Mouse (Mus musculus) stomach, embryonic 15.5 days (tissue): ENCODE measurements around the gene Mtfr2. TPM values are rescaled to one million over a fixed set of nuclear protein-coding genes. Genes with fewer than 3 reads are reported as not detected.

ENCODE experiments used
- ATAC-seq: fragments of 200-750 bp; cut with Nextera tagmentation; 2 replicates; pipeline ENCODE4 v1.8.0; 2017; ENCODE audit warnings: low read depth, moderate number of reproducible peaks, moderate TSS enrichment; ENCODE audit not compliant: insufficient read depth, low FRiP score
- H3K27ac ChIP-seq: fragments of 300-500 bp; sonication (generic); 2 replicates; pipeline ENCODE4 v1.5.1; 2015; ENCODE audit warnings: mild to moderate bottlenecking, inconsistent platforms
- H3K27me3 ChIP-seq: fragments of 300-500 bp; sonication (generic); replicated peaks from 2 replicates; pipeline ENCODE4 v1.6.1; 2015; ENCODE audit warnings: inconsistent platforms
- H3K36me3 ChIP-seq: fragments of 300-500 bp; sonication (generic); 2 replicates; pipeline ENCODE4 v1.6.1; 2015; ENCODE audit warnings: inconsistent platforms
- H3K4me1 ChIP-seq: fragments of 300-500 bp; sonication (generic); 2 replicates; pipeline ENCODE4 v1.6.1; 2015; ENCODE audit warnings: inconsistent platforms
- H3K4me2 ChIP-seq: fragments of 300-500 bp; sonication (generic); 2 replicates; pipeline ENCODE4 v1.6.1; 2015; ENCODE audit warnings: mild to moderate bottlenecking, inconsistent platforms
- H3K4me3 ChIP-seq: fragments of 300-500 bp; sonication (generic); replicated peaks from 2 replicates; pipeline ENCODE4 v1.5.1; 2015; ENCODE audit warnings: inconsistent platforms
- H3K9ac ChIP-seq: fragments of 300-500 bp; sonication (generic); 2 replicates; pipeline ENCODE4 v1.6.1; 2015; ENCODE audit warnings: inconsistent platforms
- H3K9me3 ChIP-seq: fragments of 300-500 bp; sonication (generic); 2 replicates; pipeline ENCODE4 v1.6.1; 2016; ENCODE audit warnings: inconsistent platforms
- WGBS: fragments of 180-500 bp; shearing (Covaris S2); methylation state at CpG from one replicate; pipeline ENCODE4 v1.1.7; 2015; 5-methylcytosine and 5-hydroxymethylcytosine counted together
- polyA plus RNA-seq: library from polyadenylated mRNA; unstranded; fragments of >200 nt; fragmentation: Nextera tagmentation; extraction: Ambion mirVana; gene quantifications from 2 replicates; pipeline ENCODE4 v1.2.1, GENCODE M21; 2015

The Mtfr2 gene
- polyA plus RNA-seq, 1 experiment from 2014 or later: 1.6 TPM

GRCm38 (mm10) chr10:20326226-20326625 is 21.3 kb upstream of the Mtfr2 start:
- no peak overlapping the region for H3K4me3 ChIP-seq
- ATAC-seq: no peak
- no peak overlapping the region for H3K9ac ChIP-seq
- H3K4me2 ChIP-seq: no peak overlapping the region
- no peaks in the 10 kb centered on the region for H3K4me1 ChIP-seq
- peaks cover 27% of the 10 kb centered on the region for H3K36me3 ChIP-seq
- H3K27me3 ChIP-seq: no peaks in the 10 kb centered on the region
- H3K9me3 ChIP-seq: no peaks in the 10 kb centered on the region
- H3K27ac ChIP-seq: no peak overlapping the region

DNA sequence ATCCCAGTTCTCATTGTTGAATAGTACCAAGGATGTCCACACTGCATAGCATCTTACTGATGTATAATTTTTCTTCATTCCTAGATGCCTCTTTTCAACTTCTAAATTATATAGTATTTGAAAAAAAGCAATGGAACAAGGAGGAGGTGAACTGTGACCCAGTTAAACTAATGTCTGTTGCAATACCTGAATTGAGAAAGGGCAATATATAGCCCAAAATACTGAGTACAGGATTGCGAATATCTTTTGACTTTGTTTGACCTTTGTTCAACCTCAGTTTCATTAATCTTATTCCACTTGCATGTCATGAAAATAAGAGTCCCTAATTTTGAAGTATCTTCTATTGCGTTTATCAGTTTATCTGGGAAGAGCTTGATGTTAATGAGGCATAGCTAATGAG is 16.3 kb upstream of the Mtfr2 start:
- ATAC-seq: no peak
- no peak overlapping the region for H3K27ac ChIP-seq
- H3K4me1 ChIP-seq: no peaks in the 10 kb centered on the region
- 78% methylated on average over 2 of the region's 2 CpGs for WGBS
- H3K36me3 ChIP-seq: peaks cover 21% of the 10 kb centered on the region; the same call in 1 of the 2 replicates
- H3K4me2 ChIP-seq: no peak overlapping the region
- no peak overlapping the region for H3K4me3 ChIP-seq
- no peak overlapping the region for H3K9ac ChIP-seq
- no peaks in the 10 kb centered on the region for H3K27me3 ChIP-seq
- H3K9me3 ChIP-seq: no peaks in the 10 kb centered on the region

DNA sequence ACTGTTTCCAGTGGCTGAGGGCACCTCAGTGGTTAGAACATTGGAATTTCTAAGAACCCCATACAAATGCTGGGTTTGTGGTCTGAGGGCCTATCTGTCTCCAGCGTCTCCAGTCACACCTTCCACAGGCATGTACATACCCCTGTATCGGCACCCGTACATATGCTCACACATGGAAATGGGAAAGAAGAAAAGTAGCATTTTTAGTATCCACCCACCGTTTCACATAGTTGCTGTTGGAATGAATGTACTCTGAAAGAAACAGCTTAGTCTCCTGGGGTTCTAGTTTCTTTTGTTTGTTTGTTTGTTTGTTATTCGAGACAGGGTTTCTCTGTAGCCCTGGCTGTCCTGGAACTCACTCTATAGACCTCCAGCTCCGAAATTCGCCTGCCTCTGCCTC is 9.7 kb upstream of the Mtfr2 start:
- peaks cover 17% of the 10 kb centered on the region for H3K36me3 ChIP-seq
- ATAC-seq: no peak
- H3K9ac ChIP-seq: no peak overlapping the region
- H3K4me1 ChIP-seq: no peaks in the 10 kb centered on the region
- no peak overlapping the region for H3K4me3 ChIP-seq
- no peak overlapping the region for H3K4me2 ChIP-seq
- H3K27ac ChIP-seq: no peak overlapping the region
- no peaks in the 10 kb centered on the region for H3K27me3 ChIP-seq
- 92% methylated on average over 7 of the region's 7 CpGs for WGBS
- H3K9me3 ChIP-seq: no peaks in the 10 kb centered on the region

- Histone ChIP-seq H3K27ac (no peak overlapping the region), H3K9me3 (no peaks in the 10 kb centered on the region), H3K9ac (no peak overlapping the region), H3K4me2 (no peak overlapping the region), H3K36me3 (peaks cover 19% of the 10 kb centered on the region), H3K4me1 (no peaks in the 10 kb centered on the region), H3K4me3 (no peak overlapping the region), H3K27me3 (no peaks in the 10 kb centered on the region)
- ATAC-seq: no peak
- 64% methylated on average over 1 of the region's 1 CpGs for WGBS
These were observed 1.8 kb upstream of the Mtfr2 start for GRCm38 (mm10) chr10:20345736-20346135.

DNA sequence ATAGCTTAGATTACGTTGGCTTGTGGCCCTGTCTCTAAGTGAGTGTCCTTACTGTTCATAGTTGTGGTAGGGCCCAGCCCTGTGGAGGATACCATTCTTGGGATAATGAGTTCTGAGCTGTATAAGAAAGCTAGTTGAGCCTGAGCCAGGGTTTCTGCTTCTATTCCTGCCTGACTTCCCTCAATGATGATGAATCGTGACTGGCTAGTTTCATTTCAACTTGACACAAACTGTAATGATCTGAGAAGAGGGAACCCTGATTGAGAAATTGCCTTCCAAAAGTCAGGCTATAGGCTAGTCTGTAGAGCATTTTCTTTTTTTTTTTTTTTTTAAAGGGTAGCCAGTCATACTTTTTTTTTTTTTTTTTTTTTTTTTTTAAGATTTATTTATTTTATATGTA is 1.3 kb downstream of the Mtfr2 start:
- no peak overlapping the region for H3K27ac ChIP-seq
- ATAC-seq: no peak
- peaks cover 11% of the 10 kb centered on the region for H3K36me3 ChIP-seq
- peak overlapping the region; percentile 76; the same call in 1 of the 2 replicates for H3K4me3 ChIP-seq
- no peaks in the 10 kb centered on the region for H3K4me1 ChIP-seq
- H3K4me2 ChIP-seq: no peak overlapping the region
- H3K9ac ChIP-seq: no peak overlapping the region
- H3K9me3 ChIP-seq: no peaks in the 10 kb centered on the region
- WGBS: 75% methylated on average over 2 of the region's 2 CpGs
- no peaks in the 10 kb centered on the region for H3K27me3 ChIP-seq

- H3K4me1 ChIP-seq: no peaks in the 10 kb centered on the region
- no peak for ATAC-seq
- no peaks in the 10 kb centered on the region for H3K27me3 ChIP-seq
- 63% methylated on average over 10 of the region's 10 CpGs for WGBS
- no peaks in the 10 kb centered on the region for H3K9me3 ChIP-seq
- H3K27ac ChIP-seq: no peak overlapping the region
- H3K36me3 ChIP-seq: no peaks in the 10 kb centered on the region
- H3K9ac ChIP-seq: no peak overlapping the region
- no peak overlapping the region for H3K4me3 ChIP-seq
- H3K4me2 ChIP-seq: no peak overlapping the region
These were observed 14.2 kb downstream of the Mtfr2 start for GRCm38 (mm10) chr10:20361542-20362449.

DNA sequence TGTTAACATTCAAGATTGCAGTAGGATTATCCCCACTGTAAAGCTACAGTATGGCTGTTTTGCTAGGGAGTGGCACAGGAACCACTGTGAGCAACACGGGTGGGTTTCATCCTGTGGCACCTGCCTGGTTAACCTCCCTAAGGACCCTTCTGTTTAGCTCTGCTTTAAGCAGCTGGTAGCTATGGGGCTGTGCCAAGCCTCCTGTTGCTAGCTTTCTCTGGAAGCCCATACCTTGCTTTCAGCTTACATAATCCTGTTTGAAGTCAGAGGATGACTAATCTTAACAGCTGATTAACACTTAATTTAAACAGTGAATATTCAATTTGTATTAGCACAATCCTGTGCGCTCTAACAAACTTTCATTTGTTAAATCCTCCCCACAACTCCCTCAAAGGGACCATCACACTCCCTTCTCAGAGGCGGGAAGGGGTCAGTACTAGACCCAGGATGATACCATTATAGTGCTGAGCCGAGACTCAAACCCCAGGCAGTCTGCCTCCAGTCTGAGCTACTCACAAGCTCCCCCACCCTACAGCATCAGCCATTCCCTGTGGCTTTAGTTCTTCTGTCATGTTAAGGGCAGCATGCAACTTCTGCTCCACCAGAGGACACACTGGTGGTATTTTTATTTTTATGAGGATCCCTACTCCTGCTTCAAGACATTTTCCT is 15.0 kb downstream of the Mtfr2 start:
- Histone ChIP-seq H3K9me3 (no peaks in the 10 kb centered on the region), H3K4me1 (no peaks in the 10 kb centered on the region), H3K27me3 (no peaks in the 10 kb centered on the region), H3K36me3 (no peaks in the 10 kb centered on the region), H3K27ac (no peak overlapping the region), H3K4me2 (no peak overlapping the region), H3K9ac (no peak overlapping the region), H3K4me3 (no peak overlapping the region)
- WGBS: 74% methylated on average over 4 of the region's 4 CpGs
- no peak for ATAC-seq

GRCm38 (mm10) chr10:20372046-20372445 is 24.5 kb downstream of the Mtfr2 start:
- H3K4me1 ChIP-seq: no peaks in the 10 kb centered on the region
- WGBS: 90% methylated on average over 5 of the region's 5 CpGs
- ATAC-seq: no peak

GRCm38 (mm10) chr10:20377621-20378020 is 30.1 kb downstream of the Mtfr2 start:
- no peak overlapping the region for H3K9ac ChIP-seq
- no peak overlapping the region for H3K4me2 ChIP-seq
- no peak for ATAC-seq
- H3K9me3 ChIP-seq: no peaks in the 10 kb centered on the region
- H3K27ac ChIP-seq: no peak overlapping the region
- no peaks in the 10 kb centered on the region for H3K27me3 ChIP-seq
- H3K4me3 ChIP-seq: no peak overlapping the region
- H3K36me3 ChIP-seq: no peaks in the 10 kb centered on the region
- no peaks in the 10 kb centered on the region for H3K4me1 ChIP-seq
- 86% methylated on average over 9 of the region's 9 CpGs for WGBS

More at GRCm38 (mm10) chr10:20372046-20372445, 24.5 kb downstream of the Mtfr2 start:
- Histone ChIP-seq H3K9me3 (no peaks in the 10 kb centered on the region), H3K9ac (no peak overlapping the region), H3K27me3 (no peaks in the 10 kb centered on the region), H3K27ac (no peak overlapping the region), H3K4me3 (no peak overlapping the region), H3K4me2 (no peak overlapping the region), H3K36me3 (no peaks in the 10 kb centered on the region)

DNA sequence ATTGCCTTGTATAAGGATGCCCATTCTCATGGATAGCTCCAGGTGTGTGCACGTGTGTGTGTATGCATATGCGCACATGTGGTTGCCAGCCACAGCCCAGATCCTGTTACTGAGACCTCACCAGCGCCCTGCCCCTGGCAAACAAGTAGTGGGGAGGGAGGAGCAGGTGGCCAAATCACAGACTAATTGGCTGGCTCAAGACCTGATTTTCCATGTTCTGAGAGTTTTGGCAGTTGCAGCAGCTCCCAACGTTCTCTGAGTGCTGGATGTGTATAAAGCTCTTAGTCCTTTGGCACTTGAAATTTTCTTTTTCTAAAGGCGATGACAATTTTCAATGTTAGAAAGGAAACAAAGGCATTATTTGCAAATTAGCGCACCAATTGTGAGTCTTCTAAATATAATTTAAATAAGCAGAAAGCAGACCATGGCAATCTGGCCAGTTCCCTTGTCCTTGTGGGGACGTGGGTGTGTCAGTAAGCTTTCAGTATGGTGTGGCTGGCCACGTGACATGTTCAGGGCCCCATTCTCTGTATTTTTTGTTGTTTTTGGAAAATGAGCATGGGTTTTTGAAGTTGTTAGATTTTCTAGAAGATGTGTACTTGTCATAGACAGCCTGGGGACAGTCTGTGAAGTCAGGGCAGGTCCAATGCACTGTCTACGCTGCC is 31.6 kb downstream of the Mtfr2 start:
- Histone ChIP-seq H3K4me2 (no peak overlapping the region), H3K9ac (no peak overlapping the region), H3K27ac (no peak overlapping the region), H3K4me3 (no peak overlapping the region), H3K27me3 (no peaks in the 10 kb centered on the region), H3K36me3 (no peaks in the 10 kb centered on the region), H3K9me3 (no peaks in the 10 kb centered on the region), H3K4me1 (no peaks in the 10 kb centered on the region)
- ATAC-seq: no peak
- WGBS: 80% methylated on average over 9 of the region's 9 CpGs

- Histone ChIP-seq H3K27me3 (no peaks in the 10 kb centered on the region), H3K4me1 (no peaks in the 10 kb centered on the region), H3K9me3 (no peaks in the 10 kb centered on the region), H3K36me3 (no peaks in the 10 kb centered on the region), H3K27ac (no peak overlapping the region), H3K4me2 (no peak overlapping the region), H3K9ac (no peak overlapping the region), H3K4me3 (no peak overlapping the region)
- 77% methylated on average over 3 of the region's 3 CpGs for WGBS
- ATAC-seq: no peak
These were observed 33.2 kb downstream of the Mtfr2 start for GRCm38 (mm10) chr10:20380798-20381197.

- no peaks in the 10 kb centered on the region for H3K27me3 ChIP-seq
- no peak overlapping the region for H3K4me2 ChIP-seq
- H3K36me3 ChIP-seq: no peaks in the 10 kb centered on the region
- no peak for ATAC-seq
- no peaks in the 10 kb centered on the region for H3K4me1 ChIP-seq
- WGBS: 81% methylated on average over 3 of the region's 3 CpGs
- H3K9me3 ChIP-seq: no peaks in the 10 kb centered on the region
- no peak overlapping the region for H3K9ac ChIP-seq
- H3K4me3 ChIP-seq: no peak overlapping the region
- H3K27ac ChIP-seq: no peak overlapping the region
These were observed 33.8 kb downstream of the Mtfr2 start for GRCm38 (mm10) chr10:20381352-20381751.
